Mouse (Mus musculus) hindbrain, embryonic 15.5 days (tissue): ENCODE data around the gene Vtcn1. TPM values are rescaled to one million over a fixed set of nuclear protein-coding genes. Genes with fewer than 3 reads are reported as not detected.

ENCODE experiments used
- ATAC-seq: fragments of 200-750 bp; cut with Nextera tagmentation; 2 replicates; pipeline ENCODE4 v1.8.0; 2017; ENCODE audit warnings: low read depth, moderate number of reproducible peaks, moderate TSS enrichment; ENCODE audit not compliant: low FRiP score
- H3K27ac ChIP-seq: fragments of 300-500 bp; sonication (generic); replicated peaks from 2 replicates; pipeline ENCODE4 v1.5.1; 2015; ENCODE audit warnings: mild to moderate bottlenecking, inconsistent platforms
- H3K27me3 ChIP-seq: fragments of 300-500 bp; sonication (generic); 2 replicates; pipeline ENCODE4 v1.6.1; 2015; ENCODE audit warnings: control low read depth, inconsistent platforms
- H3K36me3 ChIP-seq: fragments of 300-500 bp; sonication (generic); 2 replicates; pipeline ENCODE4 v1.6.1; 2015; ENCODE audit warnings: control low read depth, inconsistent platforms
- H3K4me1 ChIP-seq: fragments of 300-500 bp; sonication (generic); replicated peaks from 2 replicates; pipeline ENCODE4 v1.6.1; 2015; ENCODE audit warnings: control low read depth, inconsistent platforms
- H3K4me2 ChIP-seq: fragments of 300-500 bp; sonication (generic); 2 replicates; pipeline ENCODE4 v1.6.1; 2015; ENCODE audit warnings: moderate library complexity, mild to moderate bottlenecking, inconsistent platforms
- H3K4me3 ChIP-seq: fragments of 300-500 bp; sonication (generic); 2 replicates; pipeline ENCODE4 v1.5.1; 2015; ENCODE audit warnings: mild to moderate bottlenecking, inconsistent platforms
- H3K9ac ChIP-seq: fragments of 300-500 bp; sonication (generic); 2 replicates; pipeline ENCODE4 v1.6.1; 2015; ENCODE audit warnings: inconsistent platforms
- H3K9me3 ChIP-seq: fragments of 300-500 bp; sonication (generic); 2 replicates; pipeline ENCODE4 v1.6.1; 2016; ENCODE audit warnings: control low read depth, inconsistent platforms
- WGBS: fragments of 180-500 bp; shearing (Covaris S2); methylation state at CpG from one replicate; pipeline ENCODE4 v1.1.7; 2015; 5-methylcytosine and 5-hydroxymethylcytosine counted together
- polyA plus RNA-seq: library from polyadenylated mRNA; unstranded; fragments of >200 nt; fragmentation: Nextera tagmentation; extraction: Ambion mirVana; gene quantifications from 2 replicates; pipeline ENCODE4 v1.2.1, GENCODE M21; 2015

Vtcn1 gene
- polyA plus RNA-seq, 1 experiment from 2014 or later = not detected

GRCm38 (mm10) chr3:100858334-100859002 lies 33.2 kb downstream of the Vtcn1 start:
- H3K4me2 ChIP-seq = no peak overlapping the region
- no peak overlapping the region for H3K9ac ChIP-seq
- no peaks in the 10 kb centered on the region for H3K9me3 ChIP-seq
- WGBS = 77% methylated on average over 5 of the region's 5 CpGs
- no peak overlapping the region for H3K4me3 ChIP-seq
- no peaks in the 10 kb centered on the region for H3K27me3 ChIP-seq
- H3K27ac ChIP-seq = no peak overlapping the region
- H3K4me1 ChIP-seq = 0 out of 2 replicates have a peak, but pooled peaks cover 11% of the 10 kb centered on the region
- H3K36me3 ChIP-seq = no peaks in the 10 kb centered on the region
- no peak for ATAC-seq

- H3K4me3 ChIP-seq = no peak overlapping the region
- no peaks in the 10 kb centered on the region for H3K36me3 ChIP-seq
- no peak overlapping the region for H3K27ac ChIP-seq
- H3K4me2 ChIP-seq = peak overlapping the region; percentile 19; the same call in 1 of the 2 replicates
- H3K9me3 ChIP-seq = no peaks in the 10 kb centered on the region
- H3K27me3 ChIP-seq = no peaks in the 10 kb centered on the region
- H3K9ac ChIP-seq = no peak overlapping the region
- 0 out of 2 replicates have a peak, but pooled peaks cover 6% of the 10 kb centered on the region for H3K4me1 ChIP-seq
- WGBS = 53% methylated on average over 23 of the region's 23 CpGs
- ATAC-seq = peak; percentile 61
These were observed 36.3 kb downstream of the Vtcn1 start for GRCm38 (mm10) chr3:100861307-100862303.

GRCm38 (mm10) chr3:100866946-100867345 lies 41.7 kb downstream of the Vtcn1 start:
- Histone ChIP-seq H3K27ac (no peak overlapping the region), H3K9me3 (no peaks in the 10 kb centered on the region), H3K27me3 (no peaks in the 10 kb centered on the region), H3K4me3 (no peak overlapping the region), H3K36me3 (no peaks in the 10 kb centered on the region), H3K4me2 (no peak overlapping the region), H3K4me1 (0 out of 2 replicates have a peak, but pooled peaks cover 1% of the 10 kb centered on the region), H3K9ac (no peak overlapping the region)
- WGBS = 28% methylated on average over 5 of the region's 5 CpGs
- no peak; the same call in 1 of the 2 replicates for ATAC-seq

DNA sequence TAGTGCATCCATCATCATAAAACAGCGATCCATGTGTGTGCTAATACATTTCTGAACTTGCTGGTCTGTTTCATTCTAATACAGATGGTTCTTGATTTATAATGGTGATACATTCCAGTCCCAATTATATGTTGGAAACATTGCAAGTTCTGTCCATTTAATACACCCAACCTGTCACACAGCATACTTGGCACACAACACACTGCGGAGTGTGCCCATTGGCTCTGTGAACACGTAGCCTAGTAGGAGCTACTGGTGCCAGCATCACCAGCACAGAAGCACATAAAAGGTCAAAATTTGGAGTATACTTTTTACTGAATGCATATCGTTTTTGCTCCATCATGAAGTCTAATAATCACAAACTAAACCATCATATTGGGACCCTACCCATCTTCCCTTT lies 51.8 kb downstream of the Vtcn1 start:
- Histone ChIP-seq H3K4me1 (0 out of 2 replicates have a peak, but pooled peaks cover 5% of the 10 kb centered on the region), H3K9me3 (no peaks in the 10 kb centered on the region), H3K4me2 (no peak overlapping the region), H3K27ac (no peak overlapping the region), H3K27me3 (no peaks in the 10 kb centered on the region), H3K36me3 (no peaks in the 10 kb centered on the region), H3K4me3 (no peak overlapping the region), H3K9ac (no peak overlapping the region)
- ATAC-seq = no peak
- 91% methylated on average over 4 of the region's 4 CpGs for WGBS

GRCm38 (mm10) chr3:100881403-100881802 lies 56.1 kb downstream of the Vtcn1 start:
- no peak overlapping the region for H3K4me3 ChIP-seq
- 80% methylated on average over 6 of the region's 6 CpGs for WGBS
- H3K9ac ChIP-seq = no peak overlapping the region
- H3K4me1 ChIP-seq = 0 out of 2 replicates have a peak, but pooled peaks cover 5% of the 10 kb centered on the region
- no peak overlapping the region for H3K4me2 ChIP-seq
- no peak for ATAC-seq
- no peaks in the 10 kb centered on the region for H3K9me3 ChIP-seq
- no peaks in the 10 kb centered on the region for H3K36me3 ChIP-seq
- H3K27ac ChIP-seq = no peak overlapping the region
- H3K27me3 ChIP-seq = no peaks in the 10 kb centered on the region

- H3K4me3 ChIP-seq = no peak overlapping the region
- no peaks in the 10 kb centered on the region for H3K36me3 ChIP-seq
- no peak overlapping the region for H3K27ac ChIP-seq
- H3K4me1 ChIP-seq = 0 out of 2 replicates have a peak, but pooled peaks cover 5% of the 10 kb centered on the region
- H3K27me3 ChIP-seq = no peaks in the 10 kb centered on the region
- no peak for ATAC-seq
- no peak overlapping the region for H3K4me2 ChIP-seq
- 80% methylated on average over 9 of the region's 9 CpGs for WGBS
- no peaks in the 10 kb centered on the region for H3K9me3 ChIP-seq
- no peak overlapping the region for H3K9ac ChIP-seq
These were observed 56.8 kb downstream of the Vtcn1 start for GRCm38 (mm10) chr3:100881843-100882634.

GRCm38 (mm10) chr3:100889234-100889633 lies 64.0 kb downstream of the Vtcn1 start:
- Histone ChIP-seq H3K4me1 (no peaks in the 10 kb centered on the region), H3K9ac (no peak overlapping the region), H3K27me3 (no peaks in the 10 kb centered on the region), H3K4me2 (no peak overlapping the region), H3K4me3 (no peak overlapping the region), H3K9me3 (no peaks in the 10 kb centered on the region), H3K36me3 (no peaks in the 10 kb centered on the region), H3K27ac (no peak overlapping the region)
- 88% methylated on average over 1 of the region's 1 CpGs for WGBS
- no peak for ATAC-seq

DNA sequence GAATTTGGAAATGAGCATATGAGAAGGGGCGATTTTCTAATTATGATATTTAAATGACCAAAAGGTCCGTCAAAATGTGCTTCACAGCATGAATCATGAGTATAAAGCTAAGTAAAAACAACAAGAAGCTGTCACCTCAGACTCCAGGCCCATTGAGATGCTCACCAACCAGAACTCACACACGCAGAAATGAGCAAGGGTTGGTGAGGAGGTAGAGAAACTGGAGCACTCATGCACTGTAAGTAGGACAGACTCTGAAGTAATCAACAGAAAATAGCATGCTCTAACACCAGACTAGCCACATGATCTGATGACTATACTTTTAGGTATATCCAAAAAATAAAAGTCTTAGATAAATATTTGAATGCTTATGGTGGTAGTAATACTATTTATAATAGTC lies 65.1 kb downstream of the Vtcn1 start:
- no peak for ATAC-seq
- Histone ChIP-seq H3K9me3 (no peaks in the 10 kb centered on the region), H3K4me2 (no peak overlapping the region), H3K9ac (no peak overlapping the region), H3K4me1 (no peaks in the 10 kb centered on the region), H3K27ac (no peak overlapping the region), H3K4me3 (no peak overlapping the region), H3K27me3 (no peaks in the 10 kb centered on the region), H3K36me3 (no peaks in the 10 kb centered on the region)
- WGBS = 92% methylated on average over 3 of the region's 3 CpGs

GRCm38 (mm10) chr3:100892383-100893335 lies 67.4 kb downstream of the Vtcn1 start:
- Histone ChIP-seq H3K4me2 (no peak overlapping the region), H3K36me3 (no peaks in the 10 kb centered on the region), H3K4me1 (no peaks in the 10 kb centered on the region), H3K27me3 (no peaks in the 10 kb centered on the region), H3K9ac (no peak overlapping the region), H3K9me3 (no peaks in the 10 kb centered on the region), H3K4me3 (no peak overlapping the region), H3K27ac (no peak overlapping the region)
- ATAC-seq = no peak
- 73% methylated on average over 11 of the region's 11 CpGs for WGBS

DNA sequence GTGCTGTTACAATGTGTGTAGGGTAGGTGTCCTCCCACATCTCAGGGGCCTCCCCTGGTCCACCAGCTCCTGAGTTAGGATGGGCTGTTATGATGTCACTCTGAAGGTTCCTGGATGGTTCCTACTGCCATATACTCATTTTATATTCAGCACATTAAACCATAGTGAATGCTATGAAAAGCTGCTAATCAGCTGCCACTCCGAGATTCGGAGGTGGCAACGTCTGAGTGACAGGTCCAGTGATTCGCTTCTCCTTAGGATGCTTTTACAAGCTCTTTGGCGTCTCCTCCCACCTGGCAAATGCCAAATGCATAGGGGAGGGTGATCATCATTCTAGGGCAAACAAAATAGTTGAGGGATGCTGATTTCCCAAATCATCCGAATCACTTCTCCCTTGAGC lies 70.2 kb downstream of the Vtcn1 start:
- ATAC-seq = no peak
- no peak overlapping the region for H3K4me2 ChIP-seq
- no peaks in the 10 kb centered on the region for H3K27me3 ChIP-seq
- WGBS = 72% methylated on average over 6 of the region's 6 CpGs
- H3K27ac ChIP-seq = no peak overlapping the region
- H3K36me3 ChIP-seq = no peaks in the 10 kb centered on the region
- no peaks in the 10 kb centered on the region for H3K4me1 ChIP-seq
- H3K9ac ChIP-seq = no peak overlapping the region
- H3K4me3 ChIP-seq = no peak overlapping the region
- H3K9me3 ChIP-seq = no peaks in the 10 kb centered on the region

DNA sequence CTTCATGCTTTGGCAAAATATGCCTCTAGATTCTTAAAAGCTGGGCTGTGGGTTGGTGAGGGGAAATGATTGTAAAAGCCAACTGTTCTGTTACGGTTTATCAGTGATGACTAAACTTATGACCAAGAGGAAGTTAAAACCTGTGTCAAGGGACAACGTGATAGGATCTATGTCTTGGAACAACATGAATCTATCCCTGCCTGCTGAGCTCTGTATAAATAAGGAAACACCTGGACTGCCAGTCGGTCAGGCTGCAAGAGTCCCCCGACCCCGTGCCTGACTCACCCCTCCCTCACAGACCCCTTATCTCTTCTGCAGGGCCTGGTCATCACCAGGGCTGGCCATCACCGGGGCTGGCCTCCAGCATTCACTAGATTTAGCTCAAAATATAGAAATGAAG lies 80.9 kb downstream of the Vtcn1 start:
- H3K9me3 ChIP-seq = no peaks in the 10 kb centered on the region
- no peak for ATAC-seq
- H3K36me3 ChIP-seq = no peaks in the 10 kb centered on the region
- H3K4me3 ChIP-seq = no peak overlapping the region
- H3K27ac ChIP-seq = no peak overlapping the region
- WGBS = 78% methylated on average over 6 of the region's 6 CpGs
- no peaks in the 10 kb centered on the region for H3K27me3 ChIP-seq
- H3K9ac ChIP-seq = no peak overlapping the region
- no peaks in the 10 kb centered on the region for H3K4me1 ChIP-seq
- no peak overlapping the region for H3K4me2 ChIP-seq
